Mouse (Mus musculus) liver, postnatal 0 days (tissue): Measurements from ENCODE around the gene Lrrc4.

Experiments
- CTCF ChIP-seq: sonication (generic); IDR thresholded peaks from 2 replicates; pipeline ENCODE4 v1.5.1; 2016; ENCODE audit warnings: antibody characterized with exemption, low read depth
- EP300 ChIP-seq: IDR thresholded peaks from 2 replicates; pipeline ENCODE4 v1.6.1; 2016; ENCODE audit warnings: antibody characterized with exemption, low read depth, mild to moderate bottlenecking

DNA sequence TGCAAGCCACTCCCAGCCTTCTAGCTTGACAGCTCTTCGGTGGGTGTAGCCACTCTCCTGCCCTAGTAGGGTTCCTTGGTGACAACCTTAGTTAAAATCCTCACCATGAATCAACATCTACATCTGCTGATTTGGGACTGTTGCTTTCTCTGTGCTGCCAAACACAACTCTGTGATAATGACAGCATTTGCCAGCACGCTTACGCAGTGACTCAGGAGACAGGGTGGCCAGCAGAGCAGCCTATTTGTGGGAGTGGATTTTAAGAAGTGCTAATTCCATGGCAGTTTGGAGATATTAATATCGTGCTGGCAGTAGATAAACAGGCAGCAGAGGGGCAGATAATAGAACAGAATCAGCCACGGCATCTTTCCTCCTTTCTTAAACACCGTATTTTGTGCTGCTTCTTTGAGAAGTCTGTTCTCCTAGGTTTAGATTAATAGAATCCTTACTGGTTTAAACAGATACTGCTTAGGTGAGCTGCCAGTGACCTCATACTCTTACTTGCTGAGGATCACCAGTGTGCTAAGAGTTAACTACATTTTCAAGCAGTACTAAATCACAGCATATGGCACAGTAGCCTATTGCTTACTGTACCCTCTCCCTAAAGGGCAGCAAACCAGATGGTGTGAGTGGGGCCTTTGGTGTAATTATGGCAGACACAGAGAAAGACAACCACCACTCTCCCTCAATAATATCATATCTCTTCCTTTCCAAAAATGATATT, 126.0 kb downstream of the Lrrc4 start:
- TF ChIP-seq CTCF: no peak
- TF ChIP-seq EP300: peak; percentile 77
